Mouse (Mus musculus) myocyte (in vitro differentiated cells): ENCODE data around the gene Prox1.

Experiments used
- CEBPB ChIP-seq: IDR thresholded peaks from 2 replicates; pipeline ENCODE4 v1.6.1; 2011; ENCODE audit warnings: mild to moderate bottlenecking, moderate library complexity; ENCODE audit not compliant: poor library complexity, insufficient read depth, severe bottlenecking
- MAX ChIP-seq: IDR thresholded peaks from one replicate; pipeline ENCODE4 v1.6.1; 2011; ENCODE audit warnings: low read depth, mild to moderate bottlenecking, control low read depth
- MYOD1 ChIP-seq, 3 experiments: IDR thresholded peaks; one replicate each; pipeline ENCODE4 v1.6.1; 2011; ENCODE audit warnings: control low read depth in 2 of 3, low read depth in 2 of 3, mild to moderate bottlenecking in 2 of 3, moderate library complexity in 1 of 3; ENCODE audit not compliant: insufficient read length in 2 of 3, control insufficient read depth in 1 of 3
- MYOG ChIP-seq, 3 experiments: IDR thresholded peaks; one replicate each; pipeline ENCODE4 v1.6.1; 2011; ENCODE audit warnings: control low read depth in 2 of 3, low read depth in 2 of 3, mild to moderate bottlenecking in 2 of 3; ENCODE audit not compliant: insufficient read length in 2 of 3, control insufficient read depth in 1 of 3, insufficient read depth in 1 of 3
- POLR2A ChIP-seq: IDR thresholded peaks from one replicate; pipeline ENCODE4 v1.6.1; 2011; ENCODE audit warnings: low read depth, mild to moderate bottlenecking, control low read depth, moderate library complexity; ENCODE audit not compliant: insufficient read length
- POLR2AphosphoS2 ChIP-seq: IDR thresholded peaks from one replicate; pipeline ENCODE4 v1.6.1; 2011; ENCODE audit warnings: low read depth, control low read depth; ENCODE audit not compliant: insufficient read length
- SRF ChIP-seq: IDR thresholded peaks from one replicate; pipeline ENCODE4 v1.6.1; 2011; ENCODE audit warnings: low read depth; ENCODE audit not compliant: control insufficient read depth, insufficient read length
- TCF12 ChIP-seq: IDR thresholded peaks from one replicate; pipeline ENCODE4 v1.6.1; 2011; ENCODE audit warnings: mild to moderate bottlenecking, control low read depth; ENCODE audit not compliant: poor library complexity, insufficient read depth, severe bottlenecking

DNA sequence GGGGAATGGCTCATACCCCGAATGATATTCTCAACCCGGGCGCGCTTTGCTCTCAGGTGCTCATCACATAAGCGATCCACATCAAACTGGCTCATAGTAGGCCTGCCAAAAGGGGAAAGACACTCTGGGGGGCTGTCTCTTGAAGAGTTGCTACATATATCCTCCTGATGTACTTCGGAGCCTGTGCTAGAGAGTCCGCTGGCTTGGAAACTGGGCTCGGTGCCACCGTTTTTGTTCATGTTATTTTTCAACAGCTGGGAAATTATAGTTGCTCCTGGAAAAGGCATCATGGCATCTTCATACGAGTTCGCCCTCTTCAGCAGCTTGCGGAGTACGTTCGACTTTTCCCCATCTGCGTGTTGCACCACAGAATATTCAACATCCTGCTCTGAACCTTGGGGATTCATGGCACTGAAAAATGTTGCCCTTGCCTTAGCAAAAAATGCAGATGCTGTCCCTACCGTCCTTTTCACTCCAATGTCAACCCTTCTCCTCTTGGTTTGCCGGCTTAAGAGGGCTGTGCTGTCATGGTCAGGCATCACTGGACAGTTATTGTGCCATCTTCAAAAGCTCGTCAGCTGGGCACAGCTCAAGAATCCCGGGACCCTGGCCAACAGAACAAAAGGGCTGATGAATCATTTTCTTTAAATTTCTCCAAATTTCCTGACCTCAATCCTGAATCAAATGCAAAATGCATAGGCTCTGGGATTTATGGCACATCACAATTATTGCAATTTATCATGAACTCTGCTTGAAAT lies 8.6 kb downstream of the Prox1 start:
- TF ChIP-seq POLR2AphosphoS2 = no peak
- no peak for TF ChIP-seq POLR2A
- TF ChIP-seq MYOG (IDR thresholded peaks at IDR 0.05; ENCODE audit: control insufficient read depth in 1 of 3, insufficient read depth in 1 of 3, insufficient read length in 2 of 3, low read depth in 2 of 3) = no peak
- no peak for TF ChIP-seq MYOD1 (IDR thresholded peaks at IDR 0.05; ENCODE audit: control insufficient read depth in 1 of 3, insufficient read length in 2 of 3, low read depth in 2 of 3)
- no peak for TF ChIP-seq TCF12
- no peak for TF ChIP-seq CEBPB
- TF ChIP-seq SRF = no peak
- TF ChIP-seq MAX = no peak
